ENCODE assay signal across 8 mouse cellular contexts in the genomic region with DNA sequence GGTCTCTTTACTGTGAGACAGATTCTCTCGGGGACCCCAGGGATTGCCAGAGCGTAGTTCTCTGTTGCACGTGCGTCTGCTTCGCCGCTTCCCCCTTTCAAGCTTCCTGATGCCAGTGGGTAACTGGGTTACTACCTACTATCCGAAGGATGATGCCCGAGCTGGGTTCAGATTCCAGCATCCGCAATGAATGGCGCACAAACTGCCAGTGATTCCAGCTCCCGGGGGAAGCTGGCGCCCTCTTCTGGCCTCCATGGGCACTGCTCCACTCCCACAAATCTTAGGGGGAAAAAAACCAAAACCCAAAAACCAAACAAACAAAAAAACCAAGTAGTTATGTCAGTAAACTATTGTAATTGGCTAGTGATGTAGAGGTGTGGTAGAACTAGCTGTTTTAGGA. TPM values are rescaled to one million over a fixed set of nuclear protein-coding genes. Genes with fewer than 3 reads are reported as not detected.
DNase-seq lines count a peak whose midpoint lies in the region; TF ChIP-seq lines count a peak whose summit lies in the region.
"Had no signal": no experiment of that assay in that cellular context is flagged by ENCODE, and none has a peak within 500 bp of the region (broad histone marks: within the 10 kb centered on the region; RNA-seq: fewer than 3 reads in every experiment).

No protein-coding gene starts in this region.

- no peaks in the 10 kb centered on the region for H3K36me3 ChIP-seq in CH12.LX (replicated peaks in 1 of 2; ENCODE audit: control insufficient read depth in 1 of 2, insufficient read depth in 1 of 2, low read length in 1 of 2)
- H3K36me3 ChIP-seq in ES-Bruce4 (ENCODE audit: control insufficient read depth, insufficient read depth, low read length, poor library complexity, severe bottlenecking) = no peaks in the 10 kb centered on the region
- no peaks in the 10 kb centered on the region for H3K36me3 ChIP-seq in embryonic facial prominence, embryonic 10.5 days (replicated peaks)
- H3K36me3 ChIP-seq: embryonic facial prominence, embryonic 13.5 days had no signal

- peak overlapping the region; percentile 68 for H3K4me2 ChIP-seq in CH12.LX (ENCODE audit: insufficient read depth, low read depth, poor library complexity, severe bottlenecking)
- H3K4me2 ChIP-seq: embryonic facial prominence, embryonic 13.5 days had no signal

- 0 out of 4 replicates have a peak, but pooled peaks cover 0 to 4% of the 10 kb centered on the region in 2 experiments for H3K4me1 ChIP-seq in CH12.LX (ENCODE audit: control insufficient read depth in 1 of 2, insufficient read depth in 2 of 2)
- no peaks in the 10 kb centered on the region for H3K4me1 ChIP-seq in ES-Bruce4 (ENCODE audit: control insufficient read depth, insufficient read depth, low read length)
- H3K4me1 ChIP-seq in embryonic facial prominence, embryonic 10.5 days = no peaks in the 10 kb centered on the region

- TF ChIP-seq EP300 in CH12.LX (IDR thresholded peaks at IDR 0.05; ENCODE audit: low read length) (no peak), ES-Bruce4 (IDR thresholded peaks at IDR 0.05; ENCODE audit: insufficient read depth, low read depth, low read length) (no peak)

- DNase-seq in kidney, postnatal 4 days = peak; percentile 29 to 43
- DNase-seq in kidney, adult 11 months = no peak
- no peak for DNase-seq in CH12.LX (ENCODE audit: extremely low read depth)
- peak; percentile 28 for DNase-seq in embryonic facial prominence, embryonic 10.5 days (ENCODE audit: low spot score)
- no peak for DNase-seq in ovary, postnatal 14 days (ENCODE audit: low spot score)
- DNase-seq in frontal cortex, postnatal 25 days (ENCODE audit: low spot score in 2 of 2) = no peak

- H3K79me2 ChIP-seq in CH12.LX (replicated peaks; ENCODE audit: control insufficient read depth, extremely low read depth, insufficient read depth, poor library complexity, severe bottlenecking) = no peaks in the 10 kb centered on the region

- H3K27ac ChIP-seq in CH12.LX (ENCODE audit: insufficient read depth, low read depth) (no peak overlapping the region), ES-Bruce4 (ENCODE audit: insufficient read depth, low read length) (no peak overlapping the region)
- H3K27ac ChIP-seq in embryonic facial prominence, embryonic 10.5 days (replicated peaks) = no peak overlapping the region
- H3K27ac ChIP-seq: embryonic facial prominence, embryonic 13.5 days had no signal

- peak; percentile 16 for TF ChIP-seq RAD21 in CH12.LX (IDR thresholded peaks at IDR 0.05; ENCODE audit: low read depth, low read length)

- H3K27me3 ChIP-seq in CH12.LX (replicated peaks) (peaks cover 28% of the 10 kb centered on the region), ES-Bruce4 (ENCODE audit: control insufficient read depth, insufficient read depth, low read length, poor library complexity, severe bottlenecking) (no peaks in the 10 kb centered on the region)
- H3K27me3 ChIP-seq in embryonic facial prominence, embryonic 10.5 days (replicated peaks; ENCODE audit: low read depth, poor library complexity, severe bottlenecking) = no peaks in the 10 kb centered on the region

- in situ Hi-C loops in CH12.LX (cut with MboI; ENCODE audit: low pct_ligation_motif_present, low pct_unique_long_range_greater_than_20kb, low sequenced_read_pairs) = loop anchor here (10.0 kb wide), 1 partner anchor 172 kb away; no protein-coding TSS in a partner anchor

- no peak overlapping the region for H3K9ac ChIP-seq in CH12.LX (ENCODE audit: insufficient read depth, low read depth)
- no peak overlapping the region for H3K9ac ChIP-seq in ES-Bruce4 (ENCODE audit: low read depth, poor library complexity, severe bottlenecking)
- H3K9ac ChIP-seq: embryonic facial prominence, embryonic 13.5 days had no signal

- dilution Hi-C loops in CH12.LX (cut with MboI; ENCODE audit: extremely low pct_ligation_motif_present, extremely low pct_unique_long_range_greater_than_20kb, low sequenced_read_pairs) = no loop called here

- TF ChIP-seq POLR2A in CH12.LX (IDR thresholded peaks at IDR 0.05; ENCODE audit: low read depth, low read length) = no peak
- TF ChIP-seq POLR2A in ES-Bruce4 (IDR thresholded peaks at IDR 0.05; ENCODE audit: insufficient read depth, low read length) = no peak

- TF ChIP-seq CTCF in CH12.LX (conservative IDR thresholded peaks at IDR 0.05 in 1 of 2, IDR thresholded peaks at IDR 0.05 in 1 of 2; ENCODE audit: low read depth in 2 of 2, low read length in 2 of 2) (peak; percentile 62 to 63), ES-Bruce4 (IDR thresholded peaks at IDR 0.05; ENCODE audit: low read depth, low read length) (peak; percentile 81)

- H3K4me3 ChIP-seq in CH12.LX (replicated peaks in 1 of 3; ENCODE audit: low read depth in 2 of 3, low read length in 2 of 3, poor library complexity in 1 of 3) = no peak overlapping the region
- H3K4me3 ChIP-seq in ES-Bruce4 (ENCODE audit: low read depth, low read length) = peak overlapping the region; percentile 38; the same call in 1 of the 2 replicates
- H3K4me3 ChIP-seq in embryonic facial prominence, embryonic 10.5 days = no peak overlapping the region
- H3K4me3 ChIP-seq: embryonic facial prominence, embryonic 13.5 days had no signal

- H3K9me3 ChIP-seq in CH12.LX (replicated peaks; ENCODE audit: low read length) = peaks cover 2% of the 10 kb centered on the region
- no peaks in the 10 kb centered on the region for H3K9me3 ChIP-seq in ES-Bruce4 (replicated peaks; ENCODE audit: control insufficient read depth, insufficient read depth, low read length, poor library complexity, severe bottlenecking)
- H3K9me3 ChIP-seq in embryonic facial prominence, embryonic 10.5 days = no peaks in the 10 kb centered on the region
- H3K9me3 ChIP-seq: embryonic facial prominence, embryonic 13.5 days had no signal

- 25% methylated on average over 12 of the region's 12 CpGs for WGBS in embryonic facial prominence, embryonic 10.5 days

TF ChIP-seq in CH12.LX, 34 proteins besides CTCF, POLR2A, EP300 and RAD21:
- TF ChIP-seq SMC3 (IDR thresholded peaks at IDR 0.05; ENCODE audit: low read depth, low read length) (peak; percentile 52), BHLHE40 (IDR thresholded peaks at IDR 0.05; ENCODE audit: low read depth, low read length) (peak; percentile 27; the same call in 1 of the 2 replicates), TCF12 (IDR thresholded peaks at IDR 0.05; ENCODE audit: low read depth, low read length) (no peak), E2F4 (IDR thresholded peaks at IDR 0.05; ENCODE audit: insufficient replicate concordance, low read depth, low read length) (no peak)

RNA-seq across cellular contexts. Expression of a gene that starts 53.2 kb away (rescaled TPM):
- total RNA-seq in CH12.LX (2012; rRNA removed) = not detected in 2 replicates
- not detected in 2 replicates for total RNA-seq in CH12.LX (2014; rRNA removed)
- 0.17 TPM in 1 of 2 replicates, not detected in the other for polyA plus RNA-seq in CH12.LX (2012; ENCODE audit: insufficient read length, low read depth)
- 7.3 and 10.3 TPM in 2 replicates for polyA plus RNA-seq in ES-Bruce4 (2011; ENCODE audit: insufficient read depth, insufficient read length, low read depth, missing spikeins)
- polyA plus RNA-seq in embryonic facial prominence, embryonic 10.5 days (2016; fragmentation: Nextera tagmentation; extraction: Ambion mirVana) = 0.53 and 0.93 TPM in 2 replicates
- polyA plus RNA-seq: embryonic facial prominence, embryonic 13.5 days had no signal

Comparison
In these comparisons a context has a peak if more than half of its experiments do, and no peak if none do; other contexts are left out.
1. DNase-seq: peak in kidney, postnatal 4 days (2 of 2) and embryonic facial prominence, embryonic 10.5 days (single experiment); none in kidney, adult 11 months (single experiment), CH12.LX (single experiment), ovary, postnatal 14 days (single experiment) and frontal cortex, postnatal 25 days (0 of 2).